Mouse (Mus musculus) E14TG2a.4 (cell line): ENCODE results near the gene Nfxl1.
A peak's percentile ranks its signal among the peaks of the same experiment; 100 is the strongest.

Experiments
- CTCF ChIP-seq: conservative IDR thresholded peaks from 2 replicates; pipeline ENCODE4 v1.5.1; 2014; ENCODE audit warnings: low read length
- NANOG ChIP-seq: IDR thresholded peaks from 2 replicates; pipeline ENCODE4 v1.6.1; 2014; ENCODE audit warnings: borderline replicate concordance, low read length, mixed read lengths

GRCm38 (mm10) chr5:72601006-72601405 lies 41.5 kb upstream of the Nfxl1 start:
- TF ChIP-seq CTCF, result peak; percentile 34; the same call in 1 of the 2 replicates
- peak; percentile 23; the same call in 1 of the 2 replicates for TF ChIP-seq NANOG
